In the genomic region with DNA sequence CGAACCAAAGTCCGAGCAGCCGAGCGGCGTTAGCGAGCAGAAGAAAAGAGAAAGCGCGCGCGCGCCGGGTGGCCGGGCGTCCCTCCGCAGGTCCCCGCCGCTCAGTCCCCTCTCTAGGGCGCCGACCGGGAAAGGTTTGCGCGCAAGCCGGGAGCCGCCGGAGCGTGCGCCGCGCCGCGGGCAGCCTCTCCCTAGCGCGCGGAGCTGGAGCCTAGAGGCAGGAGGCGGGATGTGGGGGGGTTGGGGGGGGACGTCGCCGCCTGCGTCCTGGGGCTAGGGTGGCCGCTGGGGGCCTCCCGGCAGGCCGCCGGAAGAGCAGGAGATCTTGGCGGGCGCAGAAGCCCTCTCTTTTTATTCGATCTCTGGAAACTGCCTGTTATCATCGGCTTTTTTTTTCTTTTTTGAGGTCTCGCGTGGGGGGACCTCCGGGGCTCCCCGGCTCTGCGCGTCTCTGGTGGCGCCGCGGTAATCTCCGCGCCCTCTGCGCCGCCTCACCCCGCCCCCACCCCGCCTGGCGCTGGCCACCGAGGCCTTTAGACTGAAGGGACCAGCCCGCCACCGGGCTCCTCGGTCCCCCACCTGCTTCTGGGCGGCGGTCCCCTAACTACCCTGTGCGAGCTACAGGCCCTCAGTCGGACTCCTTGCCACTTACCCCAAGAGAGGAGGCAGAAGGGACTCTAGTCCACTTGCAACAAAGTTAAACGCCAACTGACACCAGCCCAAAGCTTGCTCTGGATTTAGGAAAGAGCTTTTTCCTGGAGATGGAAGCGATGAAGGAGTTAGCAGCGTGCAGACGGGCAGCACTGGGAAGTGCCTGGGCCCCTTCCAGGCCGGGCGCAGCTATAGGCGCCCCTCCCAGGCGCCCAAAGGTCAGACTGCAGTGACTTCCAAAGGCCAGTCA, we compare ENCODE assay signal across 9 mouse cellular contexts. TPM values are rescaled to one million over a fixed set of nuclear protein-coding genes. Genes with fewer than 3 reads are reported as not detected.
DNase-seq lines count a peak whose midpoint lies in the region; ATAC-seq and TF ChIP-seq lines count a peak whose summit lies in the region.
"Had no signal": no experiment of that assay in that cellular context is flagged by ENCODE, and none has a peak within 500 bp of the region (broad histone marks: within the 10 kb centered on the region; RNA-seq: fewer than 3 reads in every experiment).

TSS of gene Eya4 (minus strand) at position 776 of the 901 bp plus-strand sequence.

- TF ChIP-seq POLR2A in brain, embryonic 14.5 days (IDR thresholded peaks at IDR 0.05; ENCODE audit: borderline replicate concordance, extremely low read depth, insufficient read depth, insufficient read length, poor library complexity, severe bottlenecking), result 0 out of 2 replicates have a peak, but pooled peaks have one; percentile 29

- 1% methylated on average over 74 of the region's 79 CpGs for WGBS in kidney, embryonic 15.5 days
- 3% methylated on average over 56 of the region's 79 CpGs for WGBS in liver, embryonic 15.5 days (ENCODE audit: insufficient replicate concordance)

- no peaks in the 10 kb centered on the region for H3K9me3 ChIP-seq in kidney, embryonic 15.5 days (replicated peaks)
- no peaks in the 10 kb centered on the region for H3K9me3 ChIP-seq in liver, embryonic 15.5 days (replicated peaks)

- no peak for TF ChIP-seq CTCF in brain, embryonic 14.5 days (IDR thresholded peaks at IDR 0.05; ENCODE audit: borderline replicate concordance, extremely low read depth, insufficient read depth, insufficient read length)

- peak; percentile 34 for DNase-seq in layer of hippocampus, adult 11-12 months (ENCODE audit: low spot score)
- DNase-seq in layer of hippocampus, adult 9-10 months (ENCODE audit: low spot score), result no peak
- DNase-seq in brain, embryonic 14.5 days (ENCODE audit: low read depth), result peak; percentile 73
- peak; percentile 69 for DNase-seq in gastrocnemius, postnatal 10 days
- peak; percentile 78 for DNase-seq in retina, postnatal 1 day
- no peak for DNase-seq in spleen, adult 18-20 months

- H3K27me3 ChIP-seq in kidney, embryonic 15.5 days, result peaks cover 14% of the 10 kb centered on the region; the same call in 1 of the 2 replicates
- H3K27me3 ChIP-seq in liver, embryonic 15.5 days, result peaks cover 47% of the 10 kb centered on the region

- peak within 1 kb of the TSS; percentile 92 for H3K27ac ChIP-seq in kidney, embryonic 15.5 days
- no peak within 1 kb of the TSS for H3K27ac ChIP-seq in liver, embryonic 15.5 days (replicated peaks)
- H3K27ac ChIP-seq: macrophage had no signal

- peak within 1 kb of the TSS; percentile 68 for H3K9ac ChIP-seq in kidney, embryonic 15.5 days
- no peak within 1 kb of the TSS for H3K9ac ChIP-seq in liver, embryonic 15.5 days

- ATAC-seq in kidney, embryonic 15.5 days (replicated peaks; ENCODE audit: low FRiP score), result peak; percentile 85
- ATAC-seq in liver, embryonic 15.5 days (ENCODE audit: insufficient read depth), result no peak

- H3K4me3 ChIP-seq in kidney, embryonic 15.5 days (replicated peaks), result peak within 1 kb of the TSS; percentile 65
- H3K4me3 ChIP-seq in liver, embryonic 15.5 days (replicated peaks), result peak within 1 kb of the TSS; percentile 44

- peaks cover 15% of the 10 kb centered on the region for H3K4me1 ChIP-seq in kidney, embryonic 15.5 days
- no peaks in the 10 kb centered on the region; the same call in none of the 2 replicates for H3K4me1 ChIP-seq in liver, embryonic 15.5 days (replicated peaks)

- peak within 1 kb of the TSS; percentile 83 for H3K4me2 ChIP-seq in kidney, embryonic 15.5 days
- H3K4me2 ChIP-seq in liver, embryonic 15.5 days, result peak within 1 kb of the TSS; percentile 62

- H3K36me3 ChIP-seq in kidney, embryonic 15.5 days, result no peaks in the 10 kb centered on the region
- no peaks in the 10 kb centered on the region for H3K36me3 ChIP-seq in liver, embryonic 15.5 days (replicated peaks)

RNA-seq across cellular contexts. Expression of gene Eya4, which starts in this region (rescaled TPM):
- 1.5 and 2.6 TPM in 2 replicates for polyA plus RNA-seq in brain, embryonic 14.5 days (2012; rRNA removed)
- 10 to 100 TPM; 50.2 to 55.4 TPM for total RNA-seq in gastrocnemius, postnatal 10 days (2021)
- 12.2 and 12.9 TPM in 2 replicates for polyA plus RNA-seq in kidney, embryonic 15.5 days (2015; fragmentation: Nextera tagmentation; extraction: Ambion mirVana)
- 0.14 and 0.26 TPM in 2 replicates for polyA plus RNA-seq in liver, embryonic 15.5 days (2015; fragmentation: Nextera tagmentation; extraction: Ambion mirVana)

Comparison
In these comparisons a context has a peak if more than half of its experiments do, and no peak if none do; other contexts are left out.
1. DNase-seq: peak in layer of hippocampus, adult 11-12 months (single experiment), brain, embryonic 14.5 days (single experiment), gastrocnemius, postnatal 10 days (single experiment) and retina, postnatal 1 day (single experiment); none in layer of hippocampus, adult 9-10 months (single experiment) and spleen, adult 18-20 months (0 of 2).